Mouse (Mus musculus) limb, embryonic 14.5 days (tissue): ENCODE data around the gene Tmprss12. TPM values are rescaled to one million over a fixed set of nuclear protein-coding genes. Genes with fewer than 3 reads are reported as not detected.
"Not testable (repeated sequence)": the region's sequence is repeated elsewhere in the genome, so short reads cannot be mapped to it uniquely, and the experiment has no call there.

ENCODE experiments used
- ATAC-seq: fragments of 200-750 bp; cut with Nextera tagmentation; 2 replicates; pipeline ENCODE4 v1.8.0; 2017; ENCODE audit warnings: low read depth, moderate number of reproducible peaks, moderate TSS enrichment; ENCODE audit not compliant: low FRiP score
- DNase-seq: peaks from one replicate; pipeline ENCODE4 v3.0.0-alpha.2; 2015; ENCODE audit warnings: low spot score
- H3K27ac ChIP-seq: fragments of 300-500 bp; sonication (generic); replicated peaks from 2 replicates; pipeline ENCODE4 v1.5.1; 2014; ENCODE audit warnings: low read depth, mild to moderate bottlenecking, low read length, moderate library complexity, mixed read lengths
- H3K27me3 ChIP-seq: fragments of 300-500 bp; sonication (generic); 2 replicates; pipeline ENCODE4 v1.6.1; 2014; ENCODE audit warnings: low read length, mixed read lengths; ENCODE audit not compliant: control insufficient read depth, insufficient read depth
- H3K36me3 ChIP-seq: fragments of 300-500 bp; sonication (generic); 2 replicates; pipeline ENCODE4 v1.6.1; 2014; ENCODE audit warnings: mild to moderate bottlenecking, low read length, moderate library complexity, mixed read lengths; ENCODE audit not compliant: control insufficient read depth, insufficient read depth
- H3K4me1 ChIP-seq: fragments of 300-500 bp; sonication (generic); 2 replicates; pipeline ENCODE4 v1.6.1; 2014; ENCODE audit warnings: antibody characterized with exemption, low read length, mixed read lengths; ENCODE audit not compliant: control insufficient read depth, insufficient read depth
- H3K4me2 ChIP-seq: fragments of 300-500 bp; sonication (generic); replicated peaks from 2 replicates; pipeline ENCODE4 v1.6.1; 2014; ENCODE audit warnings: low read depth, mild to moderate bottlenecking, low read length, moderate library complexity; ENCODE audit not compliant: severe bottlenecking
- H3K4me3 ChIP-seq: fragments of 300-500 bp; sonication (generic); replicated peaks from 2 replicates; pipeline ENCODE4 v1.5.1; 2014; ENCODE audit warnings: low read length
- H3K9ac ChIP-seq: fragments of 300-500 bp; sonication (generic); 2 replicates; pipeline ENCODE4 v1.6.1; 2014; ENCODE audit warnings: mild to moderate bottlenecking, low read depth, low read length, moderate library complexity; ENCODE audit not compliant: severe bottlenecking
- H3K9me3 ChIP-seq: fragments of 300-500 bp; sonication (generic); 2 replicates; pipeline ENCODE4 v1.6.1; 2016; ENCODE audit warnings: low read length; ENCODE audit not compliant: control insufficient read depth
- POLR2A ChIP-seq: fragments of 200-500 bp; IDR thresholded peaks from 2 replicates; pipeline ENCODE4 v1.8.0; 2012; ENCODE audit warnings: inconsistent platforms, mild to moderate bottlenecking, moderate library complexity, borderline replicate concordance; ENCODE audit not compliant: insufficient read depth, insufficient read length; ENCODE audit errors: extremely low read depth
- WGBS: fragments of 180-500 bp; shearing (Covaris S2); extraction: QIAGEN DNeasy Blood & Tissue Kit; methylation state at CpG from one replicate; pipeline ENCODE4 v1.1.7; 2014; 5-methylcytosine and 5-hydroxymethylcytosine counted together
- polyA plus RNA-seq, 2 experiments: library from polyadenylated mRNA; depleted of rRNA in 1 of 2; stranded (reverse) in 1 of 2; unstranded in 1 of 2; fragments of >200 nt; fragmentation: Nextera tagmentation in 1 of 2; extraction: Ambion mirVana in 1 of 2; gene quantifications; 2 replicates each; pipeline versions ENCODE4 v1.2.1 to v1.2.3; 2012 to 2014

The Tmprss12 gene
- polyA plus RNA-seq, 2 experiments: not detected

DNA sequence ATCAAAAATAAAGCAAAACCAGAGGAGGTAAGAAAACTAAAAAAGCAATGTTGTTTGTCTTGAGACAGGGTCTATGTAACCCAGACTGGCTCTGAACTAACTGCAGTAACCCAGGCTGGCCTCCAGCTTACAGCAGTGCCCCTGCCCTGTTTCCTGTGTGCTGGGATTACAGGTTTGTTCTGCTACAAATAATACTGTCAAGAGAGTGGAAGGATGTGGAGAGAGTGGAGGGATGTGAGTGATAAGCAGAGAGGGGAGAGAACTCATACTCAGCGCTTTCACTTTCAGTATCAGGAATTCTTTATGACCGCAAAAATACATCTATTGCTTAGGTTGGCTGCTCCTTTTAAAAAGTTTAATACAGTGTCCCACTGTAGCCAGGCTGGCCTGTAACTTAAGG, 31.7 kb downstream of the Tmprss12 start:
- no peaks in the 10 kb centered on the region for H3K4me1 ChIP-seq
- no peak overlapping the region for H3K4me2 ChIP-seq
- no peak overlapping the region for H3K4me3 ChIP-seq
- no peaks in the 10 kb centered on the region for H3K27me3 ChIP-seq
- no peak for ATAC-seq
- no peaks in the 10 kb centered on the region for H3K9me3 ChIP-seq
- no peak overlapping the region for H3K27ac ChIP-seq
- H3K9ac ChIP-seq: no peak overlapping the region
- TF ChIP-seq POLR2A: no peak
- no peak for DNase-seq
- H3K36me3 ChIP-seq: no peaks in the 10 kb centered on the region
- 91% methylated on average over 2 of the region's 2 CpGs for WGBS

DNA sequence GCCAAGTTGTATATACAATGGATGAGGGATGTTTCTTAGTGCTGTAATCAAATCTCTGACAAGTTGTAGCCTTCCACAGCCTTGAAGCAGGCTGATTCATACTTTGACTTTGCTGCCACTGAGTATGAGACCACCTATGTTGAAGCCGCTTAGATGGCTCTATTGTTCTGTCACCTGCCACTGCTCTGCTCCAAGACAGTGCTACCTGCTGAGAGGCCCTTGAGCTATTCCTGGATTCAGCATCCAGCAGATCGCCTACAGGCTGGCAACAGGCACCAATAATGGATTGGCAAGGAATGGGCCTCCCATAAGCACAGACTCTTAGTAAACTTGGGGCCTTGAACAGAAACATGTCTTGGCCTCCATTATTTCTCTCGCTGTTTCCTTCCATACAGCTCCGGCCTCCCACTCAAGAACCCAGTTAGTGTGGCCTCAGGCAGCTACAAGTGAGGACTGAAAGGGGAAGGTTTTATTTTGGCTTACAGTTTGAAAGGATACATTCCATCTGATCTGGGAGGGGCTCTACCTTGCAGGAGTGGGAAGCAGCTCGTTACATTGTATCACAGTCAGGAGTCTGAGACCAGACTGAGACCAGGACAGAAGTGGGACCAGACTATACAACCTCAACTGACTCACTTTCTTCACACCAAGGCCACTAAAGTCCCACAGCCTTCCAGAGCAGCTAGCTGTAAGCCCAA, 34.0 kb downstream of the Tmprss12 start:
- no peaks in the 10 kb centered on the region for H3K27me3 ChIP-seq
- no peak overlapping the region for H3K9ac ChIP-seq
- no peak for TF ChIP-seq POLR2A
- no peak overlapping the region for H3K27ac ChIP-seq
- no peaks in the 10 kb centered on the region for H3K9me3 ChIP-seq
- no peak overlapping the region for H3K4me3 ChIP-seq
- H3K4me2 ChIP-seq: no peak overlapping the region
- no peaks in the 10 kb centered on the region for H3K4me1 ChIP-seq
- H3K36me3 ChIP-seq: no peaks in the 10 kb centered on the region
- 93% methylated on average over 5 of the region's 5 CpGs for WGBS
- DNase-seq (no peak), ATAC-seq (no peak)

DNA sequence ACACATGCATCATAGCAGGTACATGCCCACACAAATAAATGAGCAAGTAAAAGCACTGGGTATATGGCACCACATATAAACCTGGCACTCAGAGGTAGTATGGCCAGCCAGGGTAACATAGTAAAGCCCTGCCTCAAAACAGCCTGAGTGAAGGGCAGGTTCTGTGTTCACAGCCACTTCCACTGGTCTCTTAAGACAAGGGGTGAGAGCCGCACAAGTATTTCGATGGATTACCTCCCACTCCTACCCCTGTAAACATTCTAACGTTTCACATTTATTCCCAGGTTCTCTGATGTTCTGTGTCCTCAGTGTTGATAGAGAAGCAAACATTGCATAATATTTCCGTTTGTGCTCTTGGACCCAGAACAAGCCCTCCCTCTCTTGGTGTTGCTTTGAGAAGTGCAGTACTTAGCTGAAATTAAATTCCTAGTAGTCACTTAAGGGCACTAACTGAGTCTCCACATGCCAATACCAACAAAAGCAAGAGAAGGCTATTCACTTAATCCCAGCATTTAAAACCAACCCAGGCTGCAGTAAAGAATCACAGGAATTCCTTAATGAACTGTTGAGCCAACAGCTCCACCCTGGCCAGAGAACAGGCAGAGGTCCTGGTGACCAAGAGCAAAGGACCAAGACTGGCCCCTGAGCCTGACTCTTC, 37.5 kb downstream of the Tmprss12 start:
- 65% methylated on average over 4 of the region's 4 CpGs for WGBS
- not testable (repeated sequence) for H3K9ac ChIP-seq, H3K4me3 ChIP-seq, ATAC-seq, H3K27ac ChIP-seq, H3K4me1 ChIP-seq, H3K4me2 ChIP-seq, H3K27me3 ChIP-seq, H3K36me3 ChIP-seq, DNase-seq, H3K9me3 ChIP-seq

DNA sequence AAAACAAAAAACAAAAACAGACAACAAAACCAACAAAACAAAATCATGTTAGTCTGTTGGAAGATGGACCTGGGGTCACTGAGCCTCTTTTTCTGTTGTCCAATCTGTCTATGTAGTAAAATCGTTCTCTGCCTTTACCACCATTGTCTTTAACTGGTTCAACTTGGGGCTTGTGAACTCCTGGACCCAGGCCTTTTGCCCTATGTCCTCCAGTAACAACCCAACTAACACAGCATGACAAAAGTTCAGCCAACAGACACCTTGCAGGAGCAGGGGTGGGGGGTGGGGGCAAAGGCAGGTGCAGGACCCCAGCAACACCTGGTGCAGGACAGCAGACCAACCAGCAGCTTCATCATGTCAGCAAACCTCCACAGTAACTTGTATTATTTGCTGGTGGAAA, 39.2 kb downstream of the Tmprss12 start:
- Histone ChIP-seq H3K4me3 (no peak overlapping the region), H3K4me1 (no peaks in the 10 kb centered on the region), H3K9me3 (no peaks in the 10 kb centered on the region), H3K36me3 (no peaks in the 10 kb centered on the region), H3K9ac (no peak overlapping the region), H3K4me2 (no peak overlapping the region), H3K27me3 (no peaks in the 10 kb centered on the region), H3K27ac (no peak overlapping the region)
- ATAC-seq (no peak), DNase-seq (no peak)
- no peak for TF ChIP-seq POLR2A
- WGBS: 67% methylated on average over 1 of the region's 1 CpGs

DNA sequence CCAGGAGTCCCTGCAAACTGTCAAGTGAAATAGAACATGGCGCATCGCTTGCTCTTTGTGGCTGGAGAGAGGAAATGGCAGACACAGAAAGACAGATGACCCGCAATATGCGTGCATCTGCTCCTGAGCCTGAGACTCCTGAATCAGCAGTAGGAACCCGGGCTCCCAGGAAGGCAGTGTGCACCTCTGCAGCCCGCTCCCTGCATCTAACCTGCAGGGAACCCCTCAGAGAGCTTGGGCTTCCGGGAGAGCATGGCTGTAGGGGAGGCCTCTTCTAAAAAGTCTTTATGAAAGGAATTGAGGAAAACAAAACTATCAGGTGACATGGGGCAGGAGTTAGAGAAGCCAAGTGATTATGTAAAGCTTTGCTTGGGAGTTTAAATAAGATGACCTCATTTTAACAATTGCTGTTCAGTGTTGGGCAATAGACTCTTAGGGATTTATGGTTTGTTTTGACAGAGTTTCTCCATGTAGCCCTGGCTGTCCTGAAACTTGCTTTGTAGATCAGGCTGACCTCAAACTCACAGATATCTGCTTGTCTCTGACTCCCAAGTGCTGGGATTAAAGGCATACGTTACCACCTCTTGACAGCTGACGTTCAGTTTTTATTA, 39.8 kb downstream of the Tmprss12 start:
- Histone ChIP-seq H3K27ac (no peak overlapping the region), H3K9me3 (no peaks in the 10 kb centered on the region), H3K27me3 (no peaks in the 10 kb centered on the region), H3K4me3 (no peak overlapping the region), H3K4me1 (no peaks in the 10 kb centered on the region), H3K36me3 (no peaks in the 10 kb centered on the region), H3K9ac (no peak overlapping the region), H3K4me2 (no peak overlapping the region)
- ATAC-seq (no peak), DNase-seq (no peak)
- WGBS: 60% methylated on average over 9 of the region's 9 CpGs
- TF ChIP-seq POLR2A: no peak
